Mouse (Mus musculus) liver, embryonic 13.5 days (tissue): ENCODE results near the gene Lifr. TPM values are rescaled to one million over a fixed set of nuclear protein-coding genes. Genes with fewer than 3 reads are reported as not detected.

Source experiments
- ATAC-seq: fragments of 200-750 bp; cut with Nextera tagmentation; 2 replicates; pipeline ENCODE4 v1.8.0; 2017; ENCODE audit warnings: low read depth, mild to moderate bottlenecking, moderate number of reproducible peaks, moderate library complexity
- DNase-seq: peaks from one replicate; pipeline ENCODE4 v3.0.0; 2022
- H3K27ac ChIP-seq: fragments of 300-500 bp; sonication (generic); 2 replicates; pipeline ENCODE4 v1.5.1; 2015; ENCODE audit warnings: moderate library complexity, mild to moderate bottlenecking, inconsistent platforms
- H3K27me3 ChIP-seq: fragments of 300-500 bp; sonication (generic); 2 replicates; pipeline ENCODE4 v1.6.1; 2015; ENCODE audit warnings: mild to moderate bottlenecking, inconsistent platforms
- H3K36me3 ChIP-seq: fragments of 300-500 bp; sonication (generic); 2 replicates; pipeline ENCODE4 v1.6.1; 2015; ENCODE audit warnings: mild to moderate bottlenecking, inconsistent platforms
- H3K4me1 ChIP-seq: fragments of 300-500 bp; sonication (generic); replicated peaks from 2 replicates; pipeline ENCODE4 v1.6.1; 2015; ENCODE audit warnings: inconsistent platforms
- H3K4me2 ChIP-seq: fragments of 300-500 bp; sonication (generic); 2 replicates; pipeline ENCODE4 v1.6.1; 2015; ENCODE audit warnings: inconsistent platforms, mild to moderate bottlenecking, moderate library complexity
- H3K4me3 ChIP-seq: fragments of 300-500 bp; sonication (generic); replicated peaks from 2 replicates; pipeline ENCODE4 v1.5.1; 2015; ENCODE audit warnings: mild to moderate bottlenecking, inconsistent platforms
- H3K9ac ChIP-seq: fragments of 300-500 bp; sonication (generic); 2 replicates; pipeline ENCODE4 v1.6.1; 2015; ENCODE audit warnings: mild to moderate bottlenecking, inconsistent platforms
- H3K9me3 ChIP-seq: fragments of 300-500 bp; sonication (generic); replicated peaks from 2 replicates; pipeline ENCODE4 v1.6.1; 2016; ENCODE audit warnings: inconsistent platforms
- WGBS: fragments of 180-500 bp; shearing (Covaris S2); methylation state at CpG from one replicate; pipeline ENCODE4 v1.1.7; 2015; ENCODE audit not compliant: insufficient replicate concordance; 5-methylcytosine and 5-hydroxymethylcytosine counted together
- polyA plus RNA-seq: library from polyadenylated mRNA; unstranded; fragments of >200 nt; fragmentation: Nextera tagmentation; extraction: Ambion mirVana; gene quantifications from 2 replicates; pipeline ENCODE4 v1.2.1, GENCODE M21; 2015

The Lifr gene
- polyA plus RNA-seq, 1 experiment from 2014 or later, result 20.5 TPM

DNA sequence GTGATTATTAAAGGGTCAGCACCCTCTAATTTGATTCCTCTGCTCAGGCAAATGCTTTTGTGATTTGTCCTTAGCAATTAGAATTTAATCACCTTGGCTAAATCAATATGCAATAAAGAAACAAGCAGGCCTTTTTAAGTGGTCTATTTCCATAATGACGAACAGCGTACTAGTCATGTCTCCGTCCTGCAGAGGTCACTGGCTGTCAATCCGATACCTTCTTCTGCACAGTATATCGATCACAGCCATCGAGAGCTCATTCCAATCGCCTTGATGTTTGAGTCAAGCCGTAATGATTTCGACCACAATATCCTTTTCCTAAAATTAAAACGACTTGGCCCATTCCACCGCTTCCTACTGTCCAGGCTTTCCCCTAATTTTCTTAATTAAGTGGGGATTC lies 149.5 kb downstream of the Lifr start:
- Histone ChIP-seq H3K4me2 (no peak overlapping the region), H3K27me3 (peaks cover 6% of the 10 kb centered on the region; the same call in 1 of the 2 replicates), H3K4me1 (no peaks in the 10 kb centered on the region), H3K4me3 (no peak overlapping the region), H3K9ac (no peak overlapping the region), H3K9me3 (no peaks in the 10 kb centered on the region), H3K36me3 (no peaks in the 10 kb centered on the region), H3K27ac (no peak overlapping the region)
- ATAC-seq (no peak), DNase-seq (no peak)
- WGBS, result 78% methylated on average over 11 of the region's 11 CpGs

DNA sequence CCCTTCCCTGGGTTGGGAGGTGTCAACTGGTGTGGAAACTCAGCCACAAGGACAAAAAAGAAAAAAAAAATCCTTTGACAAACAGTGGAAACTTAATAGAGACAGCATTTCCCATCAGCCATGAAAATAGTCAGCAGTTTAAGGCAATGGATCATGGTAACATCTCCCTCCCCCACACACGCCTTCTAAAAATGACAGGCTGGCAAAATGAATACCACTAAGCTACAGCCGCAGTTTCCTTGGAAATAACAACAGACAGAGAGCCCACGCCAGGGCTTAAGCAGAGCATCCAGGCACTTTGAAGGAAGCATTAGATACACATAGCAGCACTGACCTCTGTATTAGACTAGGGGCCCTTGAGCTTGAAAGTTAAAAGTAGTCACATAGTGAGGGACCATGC lies 150.5 kb downstream of the Lifr start:
- 60% methylated on average over 3 of the region's 3 CpGs for WGBS
- H3K9ac ChIP-seq, result no peak overlapping the region
- no peak for DNase-seq
- no peaks in the 10 kb centered on the region for H3K4me1 ChIP-seq
- ATAC-seq, result no peak
- H3K27ac ChIP-seq, result no peak overlapping the region
- H3K9me3 ChIP-seq, result no peaks in the 10 kb centered on the region
- H3K4me2 ChIP-seq, result no peak overlapping the region
- H3K27me3 ChIP-seq, result peaks cover 6% of the 10 kb centered on the region; the same call in 1 of the 2 replicates
- no peak overlapping the region for H3K4me3 ChIP-seq
- H3K36me3 ChIP-seq, result no peaks in the 10 kb centered on the region

DNA sequence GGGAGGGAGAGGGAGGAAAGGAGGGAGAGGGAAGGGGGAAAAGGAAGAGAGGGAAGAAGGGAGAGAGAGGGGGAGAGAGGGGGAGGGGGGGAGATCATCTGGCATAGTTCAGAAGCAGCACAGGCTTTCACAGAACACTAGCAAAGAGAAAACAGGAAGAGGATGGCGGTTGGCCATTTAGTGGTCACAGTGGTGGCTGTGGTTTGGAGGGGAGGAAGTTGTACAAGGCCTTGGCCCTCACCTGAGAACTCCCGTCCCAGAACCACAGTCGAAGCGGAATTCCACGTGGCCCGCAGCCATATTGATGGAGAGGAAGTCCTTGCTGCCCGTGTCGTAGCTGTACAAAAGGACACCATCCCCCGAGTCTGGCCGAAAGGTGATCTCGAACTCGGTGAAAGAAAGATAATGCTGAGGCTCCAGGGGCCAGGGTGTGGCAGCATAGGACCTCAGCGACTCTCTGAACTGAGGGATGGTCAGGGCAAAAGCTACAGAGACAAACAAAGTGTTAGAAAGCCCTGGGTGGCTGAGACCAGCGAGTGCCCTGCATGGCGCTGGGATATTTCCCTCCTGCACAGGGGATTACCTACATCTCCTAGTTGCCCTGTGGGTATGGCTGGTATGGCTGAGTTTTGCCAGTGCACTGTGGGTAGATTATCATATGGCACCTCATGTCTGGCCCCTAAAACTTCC lies 151.9 kb downstream of the Lifr start:
- peaks cover 6% of the 10 kb centered on the region; the same call in 1 of the 2 replicates for H3K27me3 ChIP-seq
- no peak overlapping the region for H3K9ac ChIP-seq
- H3K9me3 ChIP-seq, result no peaks in the 10 kb centered on the region
- 28% methylated on average over 15 of the region's 15 CpGs for WGBS
- H3K4me2 ChIP-seq, result no peak overlapping the region
- H3K4me1 ChIP-seq, result no peaks in the 10 kb centered on the region
- H3K4me3 ChIP-seq, result no peak overlapping the region
- no peak for DNase-seq
- H3K27ac ChIP-seq, result no peak overlapping the region
- no peaks in the 10 kb centered on the region for H3K36me3 ChIP-seq
- ATAC-seq, result no peak

Other genes with a start within 250 kb of the Lifr start
- 0.09 and 0.25 TPM in 2 replicates for gene Osmr, start 215.6 kb upstream of the Lifr start, polyA plus RNA-seq